Mouse (Mus musculus) C2C12 (cell line): Measurements from ENCODE around the gene Syt15. TPM values are rescaled to one million over a fixed set of nuclear protein-coding genes. Genes with fewer than 3 reads are reported as not detected.

Experiments
- H3K27me3 ChIP-seq: one replicate; pipeline ENCODE4 v1.6.1; 2011; ENCODE audit not compliant: control insufficient read depth, insufficient read depth, insufficient read length
- H3K36me3 ChIP-seq: one replicate; pipeline ENCODE4 v1.6.1; 2011; ENCODE audit not compliant: control insufficient read depth, insufficient read depth
- H3K4me3 ChIP-seq: one replicate; pipeline ENCODE4 v1.5.1; 2011; ENCODE audit warnings: mild to moderate bottlenecking, control low read depth; ENCODE audit not compliant: poor library complexity, insufficient read depth, severe bottlenecking
- H3K79me2 ChIP-seq: one replicate; pipeline ENCODE4 v1.6.1; 2011; ENCODE audit not compliant: control insufficient read depth, insufficient read depth
- H3K79me3 ChIP-seq: one replicate; pipeline ENCODE4 v1.6.1; 2011; ENCODE audit warnings: low read depth, control low read depth
- H3ac ChIP-seq: one replicate; pipeline ENCODE3; 2011; ENCODE audit warnings: low read depth; ENCODE audit not compliant: control insufficient read depth, insufficient read length
- CEBPB ChIP-seq: IDR thresholded peaks from one replicate; pipeline ENCODE4 v1.6.1; 2011; ENCODE audit warnings: low read depth, mild to moderate bottlenecking, control low read depth, moderate library complexity
- CTCF ChIP-seq: IDR thresholded peaks from one replicate; pipeline ENCODE4 v1.5.1; 2011; ENCODE audit not compliant: control insufficient read depth, insufficient read depth, insufficient read length
- FOSL1 ChIP-seq: IDR thresholded peaks from one replicate; pipeline ENCODE4 v1.8.0; 2011; ENCODE audit warnings: mild to moderate bottlenecking, low read length; ENCODE audit not compliant: poor library complexity, insufficient read depth, severe bottlenecking
- MAX ChIP-seq: IDR thresholded peaks from one replicate; pipeline ENCODE4 v1.6.1; 2011; ENCODE audit warnings: mild to moderate bottlenecking, control low read depth
- MYOD1 ChIP-seq: IDR thresholded peaks from one replicate; pipeline ENCODE4 v1.6.1; 2011; ENCODE audit warnings: low read depth; ENCODE audit not compliant: control insufficient read depth, insufficient read length
- MYOG ChIP-seq: IDR thresholded peaks from one replicate; pipeline ENCODE4 v1.6.1; 2011; ENCODE audit not compliant: control insufficient read depth, insufficient read length; ENCODE audit errors: extremely low read depth
- USF1 ChIP-seq: IDR thresholded peaks from one replicate; pipeline ENCODE4 v1.6.1; 2011; ENCODE audit warnings: low read depth, mild to moderate bottlenecking, control low read depth, moderate library complexity
- polyA plus RNA-seq: library from polyadenylated mRNA; unstranded; fragments of >200 nt; fragmentation: generic; extraction: Trizol; gene quantifications from one replicate; pipeline ENCODE4 v1.2.1, GENCODE M21; 2012; ENCODE audit warnings: missing spikeins

The Syt15 gene
- polyA plus RNA-seq, 1 experiment, result 0.01 TPM

DNA sequence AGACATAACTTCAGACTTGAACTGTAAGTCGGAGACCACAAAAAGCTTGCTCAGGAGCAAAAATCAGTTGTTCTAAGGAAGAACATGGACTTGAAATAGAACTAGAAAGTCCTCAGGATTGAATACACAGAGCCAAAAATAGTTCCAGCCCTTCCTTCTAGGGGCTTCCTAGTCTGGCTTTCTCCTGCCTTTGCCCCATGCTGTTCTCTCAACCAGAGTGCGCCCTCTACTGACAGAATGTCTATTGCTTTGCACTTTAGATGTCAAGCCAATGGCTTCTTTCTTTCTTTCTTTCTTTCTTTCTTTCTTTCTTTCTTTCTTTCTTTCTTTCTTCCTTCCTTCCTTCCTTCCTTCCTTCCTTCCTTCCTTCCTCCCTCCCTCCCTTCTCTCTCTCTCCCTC is 10.7 kb upstream of the Syt15 start:
- TF ChIP-seq MAX (no peak), MYOG (no peak), FOSL1 (no peak), CTCF (peak; percentile 6), MYOD1 (no peak)
- no peaks in the 10 kb centered on the region for H3K36me3 ChIP-seq
- H3ac ChIP-seq, result no peak overlapping the region
- H3K27me3 ChIP-seq, result peaks cover 7% of the 10 kb centered on the region
- no peak overlapping the region for H3K4me3 ChIP-seq
- no peaks in the 10 kb centered on the region for H3K79me2 ChIP-seq
- no peaks in the 10 kb centered on the region for H3K79me3 ChIP-seq

GRCm38 (mm10) chr14:34209080-34209479 is 10.3 kb upstream of the Syt15 start:
- Histone ChIP-seq H3K4me3 (no peak overlapping the region), H3K79me3 (no peaks in the 10 kb centered on the region), H3K36me3 (no peaks in the 10 kb centered on the region), H3K27me3 (peaks cover 6% of the 10 kb centered on the region), H3ac (no peak overlapping the region), H3K79me2 (no peaks in the 10 kb centered on the region)
- TF ChIP-seq MYOD1 (no peak), MAX (no peak), MYOG (no peak), CTCF (no peak), CEBPB (no peak), FOSL1 (no peak), USF1 (no peak)

- Histone ChIP-seq H3K4me3 (no peak overlapping the region), H3K27me3 (peaks cover 6% of the 10 kb centered on the region), H3K79me3 (no peaks in the 10 kb centered on the region), H3K79me2 (no peaks in the 10 kb centered on the region), H3K36me3 (no peaks in the 10 kb centered on the region), H3ac (no peak overlapping the region)
- TF ChIP-seq MYOD1, result no peak
- TF ChIP-seq FOSL1, result no peak
- TF ChIP-seq MAX, result no peak
- no peak for TF ChIP-seq CTCF
These were observed 9.5 kb upstream of the Syt15 start for GRCm38 (mm10) chr14:34209942-34210341.

DNA sequence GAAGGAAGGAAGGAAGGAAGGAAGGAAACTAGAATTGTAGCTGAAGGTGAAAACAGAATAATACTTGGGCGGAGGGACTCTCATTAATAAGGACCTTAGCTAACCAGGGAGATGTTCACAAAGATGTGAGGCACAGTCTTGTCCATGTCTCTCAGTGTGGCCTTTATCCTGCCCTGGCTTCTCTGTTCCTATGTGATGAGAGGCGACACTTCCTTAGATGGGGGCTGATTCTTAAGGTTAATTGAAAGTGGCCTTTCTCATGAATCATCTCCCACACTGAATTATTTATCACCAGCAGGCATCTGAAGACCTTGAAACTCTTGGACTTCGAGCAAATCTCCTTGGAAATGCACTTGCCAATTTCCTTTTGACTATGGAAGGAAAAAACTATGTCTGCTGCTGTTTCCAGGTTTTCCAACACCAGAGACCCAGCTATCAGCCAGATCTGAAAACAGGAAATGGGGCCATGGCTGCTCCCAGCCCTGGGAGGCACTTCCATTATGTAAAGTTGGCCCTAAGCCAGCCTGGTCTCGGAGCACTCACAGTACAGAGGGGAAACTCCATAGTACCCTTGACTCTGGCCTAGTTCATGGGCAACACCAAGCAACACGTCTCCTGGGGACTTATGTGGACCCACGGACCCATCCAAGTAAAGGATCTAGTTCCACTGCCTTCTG is 3.8 kb upstream of the Syt15 start:
- peaks cover 28% of the 10 kb centered on the region for H3K27me3 ChIP-seq

DNA sequence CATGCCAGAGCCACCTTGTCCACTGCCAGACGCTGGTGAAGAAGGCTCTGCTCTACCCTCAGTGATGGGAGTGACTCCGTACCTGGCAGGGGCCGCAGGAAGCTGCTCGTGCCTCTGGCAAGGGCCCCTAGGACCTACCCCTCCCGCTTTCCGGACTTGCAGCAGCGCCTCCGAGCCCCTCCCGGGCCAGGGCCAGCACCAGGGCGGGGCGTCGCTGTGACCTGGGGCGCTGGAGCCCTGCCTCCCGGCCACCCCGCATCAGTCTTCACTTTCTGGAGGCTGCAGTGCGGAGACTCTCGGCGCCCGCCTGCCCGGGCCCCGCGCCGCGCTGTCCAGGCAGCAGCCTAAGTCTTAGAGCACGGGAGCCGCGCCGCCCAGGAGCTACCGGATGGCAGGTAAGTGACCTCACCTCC is 397 bp downstream of the Syt15 start:
- Histone ChIP-seq H3K4me3 (no peak overlapping the region), H3K36me3 (no peaks in the 10 kb centered on the region), H3K27me3 (peaks cover 33% of the 10 kb centered on the region), H3K79me3 (no peaks in the 10 kb centered on the region), H3ac (no peak overlapping the region), H3K79me2 (no peaks in the 10 kb centered on the region)
- TF ChIP-seq MAX (no peak), FOSL1 (no peak), CEBPB (no peak), MYOD1 (no peak), USF1 (no peak), CTCF (no peak), MYOG (no peak)

More for the DNA sequence above, 3.8 kb upstream of the Syt15 start:
- Histone ChIP-seq H3K4me3 (no peak overlapping the region), H3K79me3 (no peaks in the 10 kb centered on the region), H3K79me2 (no peaks in the 10 kb centered on the region), H3ac (no peak overlapping the region), H3K36me3 (no peaks in the 10 kb centered on the region)
- TF ChIP-seq MAX (no peak), CEBPB (no peak), MYOG (no peak), CTCF (no peak), MYOD1 (no peak), USF1 (no peak), FOSL1 (no peak)

DNA sequence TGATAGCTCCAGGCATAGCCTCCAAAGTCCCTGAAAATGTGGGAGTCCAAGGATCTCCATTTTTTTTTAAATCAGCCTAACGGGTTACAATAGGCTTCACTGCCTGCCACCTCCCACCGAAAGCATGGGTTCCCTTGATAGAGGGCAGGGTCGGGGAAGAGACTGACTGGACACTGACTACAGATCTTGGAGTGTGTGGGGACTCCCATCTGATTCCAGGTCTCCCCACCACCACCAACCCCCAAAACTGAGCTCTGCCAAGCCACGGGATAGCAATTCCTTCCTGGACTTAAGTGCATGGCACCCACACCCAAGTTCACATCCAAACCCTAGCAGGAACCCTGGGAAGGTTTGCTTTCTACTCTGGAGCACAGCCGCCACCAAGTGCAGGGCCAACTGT is 1.0 kb downstream of the Syt15 start:
- Histone ChIP-seq H3K79me3 (no peaks in the 10 kb centered on the region), H3K36me3 (no peaks in the 10 kb centered on the region), H3K4me3 (no peak overlapping the region), H3K27me3 (peaks cover 33% of the 10 kb centered on the region), H3ac (no peak overlapping the region), H3K79me2 (no peaks in the 10 kb centered on the region)
- no peak for TF ChIP-seq CTCF
- no peak for TF ChIP-seq MAX
- no peak for TF ChIP-seq USF1
- TF ChIP-seq MYOD1, result no peak
- TF ChIP-seq CEBPB, result no peak
- no peak for TF ChIP-seq FOSL1
- TF ChIP-seq MYOG, result no peak
